Mouse (Mus musculus) brain, adult 2 months (tissue): Measurements from ENCODE around the gene Rpl32.
A peak's percentile ranks its signal among the peaks of the same experiment; 100 is the strongest.

Experiments
- DNase-seq: peaks from one replicate; pipeline ENCODE4 v3.0.0; 2011; ENCODE audit warnings: low read depth, low spot score

Gene Rpl32

GRCm38 (mm10) chr6:115815041-115815440 lies 6.5 kb upstream of the Rpl32 start:
- DNase-seq, result no peak

- peak; percentile 68 for DNase-seq
These were observed 5.6 kb upstream of the Rpl32 start for GRCm38 (mm10) chr6:115814104-115814503.

- DNase-seq, result no peak
These were observed 3.1 kb upstream of the Rpl32 start for GRCm38 (mm10) chr6:115811606-115812005.

GRCm38 (mm10) chr6:115808196-115808487 lies 405 bp downstream of the Rpl32 start:
- DNase-seq, result peak; percentile 45

- no peak for DNase-seq
These were observed 917 bp downstream of the Rpl32 start for GRCm38 (mm10) chr6:115807464-115808195.

GRCm38 (mm10) chr6:115804432-115805192 lies 3.9 kb downstream of the Rpl32 start:
- DNase-seq, result no peak

- DNase-seq, result peak; percentile 89
These were observed 4.8 kb downstream of the Rpl32 start for GRCm38 (mm10) chr6:115803541-115804382.

- no peak for DNase-seq
These were observed 6.7 kb downstream of the Rpl32 start for GRCm38 (mm10) chr6:115801811-115802210.

- DNase-seq, result peak; percentile 65
These were observed 15.8 kb downstream of the Rpl32 start for GRCm38 (mm10) chr6:115792691-115793215.

GRCm38 (mm10) chr6:115791842-115792686 lies 16.5 kb downstream of the Rpl32 start:
- peak; percentile 64 for DNase-seq

GRCm38 (mm10) chr6:115791016-115791415 lies 17.5 kb downstream of the Rpl32 start:
- DNase-seq, result no peak

GRCm38 (mm10) chr6:115782781-115783180 lies 25.8 kb downstream of the Rpl32 start:
- DNase-seq, result no peak

GRCm38 (mm10) chr6:115776363-115776762 lies 32.2 kb downstream of the Rpl32 start:
- DNase-seq, result no peak

GRCm38 (mm10) chr6:115775838-115776237 lies 32.7 kb downstream of the Rpl32 start:
- peak; percentile 82 for DNase-seq

- DNase-seq, result peak; percentile 25
These were observed 34.0 kb downstream of the Rpl32 start, which contains the start of gene Cand2 for GRCm38 (mm10) chr6:115774501-115774921. Gene Cand2 (plus strand): TSS chr6:115774538.

- peak; percentile 22 for DNase-seq
These were observed 34.6 kb downstream of the Rpl32 start for GRCm38 (mm10) chr6:115773966-115774413.

GRCm38 (mm10) chr6:115772604-115773003 lies 35.9 kb downstream of the Rpl32 start:
- no peak for DNase-seq

GRCm38 (mm10) chr6:115772201-115772600 lies 36.3 kb downstream of the Rpl32 start:
- no peak for DNase-seq

GRCm38 (mm10) chr6:115770852-115771251 lies 37.7 kb downstream of the Rpl32 start:
- no peak for DNase-seq

- no peak for DNase-seq
These were observed 38.4 kb downstream of the Rpl32 start for GRCm38 (mm10) chr6:115770059-115770670.
